Mouse (Mus musculus) granulocyte monocyte progenitor cell, adult 5-6 weeks (primary cell): ENCODE measurements at regions not wholly inside any gene's neighbourhood (a gene's known extent, or its start where the extent isn't known, plus 50 kb on each side); places are given as distances from the start of the nearest gene placed in this dataset.
A peak's percentile ranks its signal among the peaks of the same experiment; 100 is the strongest.
"Not testable (repeated sequence)": the region's sequence is repeated elsewhere in the genome, so short reads cannot be mapped to it uniquely, and the experiment has no call there.

Source experiments
- ATAC-seq: replicated peaks from 2 replicates; pipeline ENCODE4 v1.8.0; 2016; ENCODE audit warnings: mild to moderate bottlenecking, moderate TSS enrichment, inconsistent platforms; ENCODE audit not compliant: poor library complexity, severe bottlenecking

- ATAC-seq: no peak
These were observed 2863.9 kb downstream of the Gm37988 start for GRCm38 (mm10) chr1:7671566-7671965.

- ATAC-seq: not testable (repeated sequence)
These were observed 2901.5 kb downstream of the Gm37988 start for GRCm38 (mm10) chr1:7709206-7709605.

GRCm38 (mm10) chr1:7732725-7733124, 2925.0 kb downstream of the Gm37988 start:
- no peak for ATAC-seq

GRCm38 (mm10) chr1:7737331-7737730, 2929.6 kb downstream of the Gm37988 start:
- no peak for ATAC-seq

GRCm38 (mm10) chr1:7745887-7746286, 2938.2 kb downstream of the Gm37988 start:
- ATAC-seq: no peak

- ATAC-seq: peak; percentile 72
These were observed 2969.0 kb downstream of the Gm37988 start for GRCm38 (mm10) chr1:7776720-7777119.

- peak; percentile 59 for ATAC-seq
These were observed 2969.7 kb downstream of the Gm37988 start for GRCm38 (mm10) chr1:7777191-7778044.

GRCm38 (mm10) chr1:7778045-7778565, 2970.4 kb downstream of the Gm37988 start:
- ATAC-seq: not testable (repeated sequence)

- ATAC-seq: no peak
These were observed 2971.0 kb downstream of the Gm37988 start for GRCm38 (mm10) chr1:7778657-7779056.

- ATAC-seq: peak; percentile 98
These were observed 3016.3 kb downstream of the Gm37988 start for GRCm38 (mm10) chr1:7823969-7824368.
